Mouse (Mus musculus) G1E-ER4 (cell line): ENCODE results near the gene Nup107. TPM values are rescaled to one million over a fixed set of nuclear protein-coding genes. Genes with fewer than 3 reads are reported as not detected.

Experiments used
- GATA1 ChIP-seq: IDR thresholded peaks from one replicate; pipeline ENCODE4 v1.8.0; 2012; ENCODE audit warnings: low read length, inconsistent platforms
- polyA plus RNA-seq: library from polyadenylated mRNA; stranded (reverse); fragments of >175 nt; gene quantifications from 2 replicates; pipeline ENCODE4 v1.2.3, GENCODE M21; 2012

The Nup107 gene
- polyA plus RNA-seq, 1 experiment = 78.1 TPM

DNA sequence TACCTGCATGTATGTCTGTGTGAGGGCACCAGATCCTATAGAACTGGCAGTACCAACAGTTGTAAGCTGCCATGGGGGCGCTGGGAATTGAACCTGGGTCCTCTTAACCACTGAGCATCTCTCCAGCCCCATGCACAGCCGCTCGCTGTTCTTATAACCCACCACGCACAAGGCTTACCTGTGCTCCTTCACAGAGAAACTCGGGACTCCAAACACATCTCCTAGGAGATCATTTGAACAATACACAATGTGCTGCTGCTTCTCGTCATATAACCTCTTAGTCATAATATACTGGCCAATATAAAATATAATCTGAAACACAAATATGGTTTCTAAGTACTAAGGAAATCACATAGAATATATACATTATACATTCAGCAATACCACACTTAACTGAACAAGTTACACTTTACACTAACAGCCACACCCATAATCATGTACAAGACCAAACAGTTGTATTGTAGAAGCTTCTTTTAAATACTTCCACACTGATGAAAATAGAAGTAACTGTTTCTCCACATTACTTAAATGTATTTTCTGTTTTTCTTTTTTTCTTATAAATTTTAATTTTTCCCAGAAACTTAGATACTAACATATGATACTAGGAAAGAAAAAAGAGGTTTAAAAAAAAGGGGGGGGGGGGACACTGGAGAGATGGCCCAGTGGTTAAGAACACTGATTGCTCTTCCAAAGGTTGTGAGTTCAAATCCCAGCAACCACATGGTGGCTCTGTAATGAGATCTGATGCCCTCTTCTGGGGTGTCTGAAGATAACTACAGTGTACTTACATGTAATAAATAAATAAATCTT lies 90.3 kb downstream of the Nup107 start:
- TF ChIP-seq GATA1 = no peak

DNA sequence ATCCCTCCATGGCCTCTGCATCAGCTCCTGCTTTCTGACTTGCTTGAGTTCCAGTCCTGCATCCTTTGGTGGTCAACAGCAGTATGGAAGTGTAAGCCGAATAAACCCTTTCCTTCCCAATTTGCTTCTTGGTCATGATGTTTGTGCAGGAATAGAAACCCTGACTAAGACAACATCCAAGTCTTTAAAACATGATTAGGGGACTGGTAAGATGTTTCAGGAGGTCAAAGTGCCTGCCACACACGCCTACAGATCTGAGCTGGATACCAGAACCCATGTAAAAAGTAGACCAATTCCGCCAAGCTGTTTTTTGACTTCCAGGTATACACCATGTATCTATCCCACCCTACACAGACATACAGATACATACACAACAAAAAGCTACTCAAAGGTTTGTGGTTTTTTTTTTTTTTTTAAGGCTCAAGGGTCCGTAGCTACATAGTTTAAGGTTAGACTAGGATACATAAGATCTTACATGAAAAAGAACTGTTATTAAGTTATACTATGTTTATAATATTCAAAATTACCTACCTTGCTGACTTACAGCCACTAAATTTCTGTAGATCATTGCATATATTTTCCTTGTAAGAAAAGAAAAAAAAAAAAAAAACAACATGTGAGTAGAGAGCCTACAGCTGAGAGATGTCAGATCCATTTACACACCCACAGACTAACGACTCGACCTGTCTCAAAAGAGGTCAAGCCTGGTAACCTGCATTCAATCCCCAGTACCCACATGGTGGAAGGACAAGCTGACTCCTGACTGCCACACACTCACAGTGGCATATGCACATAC lies 91.3 kb downstream of the Nup107 start:
- TF ChIP-seq GATA1 = no peak

Other genes starting within 250 kb of the Nup107 start
- not detected in 2 replicates for gene Cpm, start 163.2 kb downstream of the Nup107 start, polyA plus RNA-seq
- 20.6 and 28.2 TPM in 2 replicates for gene Mdm2, start 81.9 kb downstream of the Nup107 start, polyA plus RNA-seq
- gene Slc35e3, start 46.3 kb downstream of the Nup107 start, polyA plus RNA-seq = 0.80 and 0.95 TPM in 2 replicates
- gene Rap1b, start 53.3 kb upstream of the Nup107 start, polyA plus RNA-seq = 25.5 and 36.3 TPM in 2 replicates